Mouse (Mus musculus) intestine, embryonic 15.5 days (tissue): ENCODE data around the gene Zfp956. TPM values are rescaled to one million over a fixed set of nuclear protein-coding genes. Genes with fewer than 3 reads are reported as not detected.
"Not testable (repeated sequence)": the region's sequence is repeated elsewhere in the genome, so short reads cannot be mapped to it uniquely, and the experiment has no call there.

Experiments used
- ATAC-seq: fragments of 200-750 bp; cut with Nextera tagmentation; 2 replicates; pipeline ENCODE4 v1.8.0; 2017; ENCODE audit warnings: moderate TSS enrichment, moderate library complexity
- H3K27ac ChIP-seq: fragments of 300-500 bp; sonication (generic); 2 replicates; pipeline ENCODE4 v1.5.1; 2015; ENCODE audit warnings: mild to moderate bottlenecking, inconsistent platforms
- H3K27me3 ChIP-seq: fragments of 300-500 bp; sonication (generic); replicated peaks from 2 replicates; pipeline ENCODE4 v1.6.1; 2015; ENCODE audit warnings: inconsistent platforms
- H3K36me3 ChIP-seq: fragments of 300-500 bp; sonication (generic); 2 replicates; pipeline ENCODE4 v1.6.1; 2015; ENCODE audit warnings: inconsistent platforms
- H3K4me1 ChIP-seq: fragments of 300-500 bp; sonication (generic); replicated peaks from 2 replicates; pipeline ENCODE4 v1.6.1; 2015; ENCODE audit warnings: inconsistent platforms
- H3K4me2 ChIP-seq: fragments of 300-500 bp; sonication (generic); replicated peaks from 2 replicates; pipeline ENCODE4 v1.6.1; 2015; ENCODE audit warnings: mild to moderate bottlenecking, inconsistent platforms
- H3K4me3 ChIP-seq: fragments of 300-500 bp; sonication (generic); replicated peaks from 2 replicates; pipeline ENCODE4 v1.5.1; 2015; ENCODE audit warnings: inconsistent platforms
- H3K9ac ChIP-seq: fragments of 300-500 bp; sonication (generic); 2 replicates; pipeline ENCODE4 v1.6.1; 2015; ENCODE audit warnings: inconsistent platforms
- H3K9me3 ChIP-seq: fragments of 300-500 bp; sonication (generic); 2 replicates; pipeline ENCODE4 v1.6.1; 2016; ENCODE audit warnings: inconsistent platforms
- WGBS: fragments of 180-500 bp; shearing (Covaris S2); methylation state at CpG from one replicate; pipeline ENCODE4 v1.1.7; 2015; 5-methylcytosine and 5-hydroxymethylcytosine counted together
- polyA plus RNA-seq: library from polyadenylated mRNA; unstranded; fragments of >200 nt; fragmentation: Nextera tagmentation; extraction: Ambion mirVana; gene quantifications from 2 replicates; pipeline ENCODE4 v1.2.1, GENCODE M21; 2015

The Zfp956 gene
- polyA plus RNA-seq, 1 experiment from 2014 or later, result 9.4 TPM

- Histone ChIP-seq H3K27ac (peak within 1 kb of the TSS; percentile 99), H3K4me2 (peak within 1 kb of the TSS; percentile 69), H3K36me3 (no peaks in the 10 kb centered on the region), H3K9ac (peak within 1 kb of the TSS; percentile 69), H3K4me1 (peaks cover 5% of the 10 kb centered on the region; the same call in 1 of the 2 replicates), H3K4me3 (peak within 1 kb of the TSS; percentile 82), H3K27me3 (no peaks in the 10 kb centered on the region), H3K9me3 (no peaks in the 10 kb centered on the region)
- ATAC-seq, result peak; percentile 95
- under 1% methylated on average over 67 of the region's 67 CpGs for WGBS
These were observed 32.5 kb upstream of the Zfp956 start, which contains the start of gene Zfp212 for GRCm38 (mm10) chr6:47920447-47921340. TSS of gene Zfp212 (plus strand) at chr6:47920476.

GRCm38 (mm10) chr6:47942461-47942860 is 10.7 kb upstream of the Zfp956 start:
- 0 out of 2 replicates have a peak, but pooled peaks cover 7% of the 10 kb centered on the region for H3K36me3 ChIP-seq
- no peak for ATAC-seq
- no peak overlapping the region for H3K27ac ChIP-seq
- H3K9me3 ChIP-seq, result no peaks in the 10 kb centered on the region
- WGBS, result 59% methylated on average over 12 of the region's 12 CpGs
- no peaks in the 10 kb centered on the region for H3K27me3 ChIP-seq
- peak overlapping the region; percentile 64; the same call in 1 of the 2 replicates for H3K9ac ChIP-seq
- H3K4me2 ChIP-seq, result peak overlapping the region; percentile 91
- peak overlapping the region; percentile 47 for H3K4me3 ChIP-seq
- H3K4me1 ChIP-seq, result 0 out of 2 replicates have a peak, but pooled peaks cover 8% of the 10 kb centered on the region

GRCm38 (mm10) chr6:47943021-47943691 is 10.0 kb upstream of the Zfp956 start:
- no peaks in the 10 kb centered on the region for H3K9me3 ChIP-seq
- peak overlapping the region; percentile 91 for H3K4me2 ChIP-seq
- 0 out of 2 replicates have a peak, but pooled peaks cover 7% of the 10 kb centered on the region for H3K36me3 ChIP-seq
- H3K27me3 ChIP-seq, result no peaks in the 10 kb centered on the region
- peak overlapping the region; percentile 47 for H3K4me3 ChIP-seq
- 12% methylated on average over 61 of the region's 64 CpGs for WGBS
- H3K9ac ChIP-seq, result peak overlapping the region; percentile 64
- peak; percentile 94 for ATAC-seq
- H3K4me1 ChIP-seq, result 0 out of 2 replicates have a peak, but pooled peaks cover 8% of the 10 kb centered on the region
- H3K27ac ChIP-seq, result no peak overlapping the region; the same call in 1 of the 2 replicates

DNA sequence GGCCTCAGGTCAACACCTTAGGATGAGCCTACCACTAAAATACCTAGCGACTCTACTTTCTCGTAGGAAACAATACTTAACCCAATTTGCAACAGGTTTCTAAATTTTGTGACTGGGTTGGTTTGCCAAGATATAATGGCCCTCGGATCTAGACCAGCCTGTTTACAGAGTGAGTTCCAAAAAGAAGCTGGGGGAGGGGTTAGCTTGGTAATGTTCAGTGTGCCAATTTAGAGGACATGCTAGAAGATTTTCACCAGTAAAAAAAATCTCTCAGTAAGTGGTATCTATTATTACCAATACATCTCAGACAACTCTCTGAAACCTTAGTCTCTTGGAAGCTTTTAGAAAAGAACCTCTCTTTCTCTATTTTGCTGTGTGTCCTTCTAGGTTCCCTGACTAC is 9.5 kb upstream of the Zfp956 start:
- H3K27ac ChIP-seq, result no peak overlapping the region

GRCm38 (mm10) chr6:47947388-47947787 is 5.8 kb upstream of the Zfp956 start:
- 0 out of 2 replicates have a peak, but pooled peaks cover 7% of the 10 kb centered on the region for H3K36me3 ChIP-seq
- H3K9me3 ChIP-seq, result no peaks in the 10 kb centered on the region
- no peak overlapping the region for H3K27ac ChIP-seq
- H3K4me2 ChIP-seq, result no peak overlapping the region
- no peak for ATAC-seq
- 0 out of 2 replicates have a peak, but pooled peaks cover 7% of the 10 kb centered on the region for H3K4me1 ChIP-seq
- H3K9ac ChIP-seq, result no peak overlapping the region
- 90% methylated on average over 4 of the region's 4 CpGs for WGBS
- no peak overlapping the region for H3K4me3 ChIP-seq
- H3K27me3 ChIP-seq, result no peaks in the 10 kb centered on the region

More for the DNA sequence above, 9.5 kb upstream of the Zfp956 start:
- Histone ChIP-seq H3K4me3 (peak overlapping the region; percentile 47), H3K27me3 (no peaks in the 10 kb centered on the region), H3K9me3 (no peaks in the 10 kb centered on the region), H3K4me1 (0 out of 2 replicates have a peak, but pooled peaks cover 8% of the 10 kb centered on the region), H3K4me2 (peak overlapping the region; percentile 91), H3K36me3 (0 out of 2 replicates have a peak, but pooled peaks cover 7% of the 10 kb centered on the region), H3K9ac (peak overlapping the region; percentile 64)
- ATAC-seq, result no peak
- WGBS, result 81% methylated on average over 3 of the region's 3 CpGs

- ATAC-seq, result no peak
- Histone ChIP-seq H3K4me1 (0 out of 2 replicates have a peak, but pooled peaks cover 10% of the 10 kb centered on the region), H3K27me3 (no peaks in the 10 kb centered on the region), H3K4me3 (no peak overlapping the region), H3K27ac (no peak overlapping the region), H3K4me2 (peak overlapping the region; percentile 84), H3K9ac (no peak overlapping the region), H3K9me3 (no peaks in the 10 kb centered on the region), H3K36me3 (no peaks in the 10 kb centered on the region)
- WGBS, result 80% methylated on average over 3 of the region's 3 CpGs
These were observed 1.2 kb downstream of the Zfp956 start for GRCm38 (mm10) chr6:47954425-47954824.

GRCm38 (mm10) chr6:47957816-47958215 is 4.6 kb downstream of the Zfp956 start:
- ATAC-seq, result no peak
- Histone ChIP-seq H3K27ac (no peak overlapping the region), H3K9ac (no peak overlapping the region), H3K4me3 (no peak overlapping the region), H3K9me3 (no peaks in the 10 kb centered on the region), H3K27me3 (no peaks in the 10 kb centered on the region), H3K36me3 (peaks cover 13% of the 10 kb centered on the region), H3K4me1 (0 out of 2 replicates have a peak, but pooled peaks cover 10% of the 10 kb centered on the region), H3K4me2 (no peak overlapping the region)

GRCm38 (mm10) chr6:47960685-47961421 is 7.7 kb downstream of the Zfp956 start:
- no peak for ATAC-seq
- no peaks in the 10 kb centered on the region for H3K4me1 ChIP-seq
- H3K27me3 ChIP-seq, result no peaks in the 10 kb centered on the region
- H3K36me3 ChIP-seq, result peaks cover 19% of the 10 kb centered on the region
- no peaks in the 10 kb centered on the region for H3K9me3 ChIP-seq
- no peak overlapping the region for H3K9ac ChIP-seq
- H3K4me2 ChIP-seq, result no peak overlapping the region
- H3K4me3 ChIP-seq, result no peak overlapping the region
- 83% methylated on average over 6 of the region's 6 CpGs for WGBS
- H3K27ac ChIP-seq, result no peak overlapping the region

- WGBS, result 76% methylated on average over 7 of the region's 7 CpGs
- H3K9me3 ChIP-seq, result no peaks in the 10 kb centered on the region
- no peak overlapping the region for H3K4me2 ChIP-seq
- ATAC-seq, result no peak
- H3K4me3 ChIP-seq, result no peak overlapping the region
- H3K9ac ChIP-seq, result no peak overlapping the region
- peaks cover 19% of the 10 kb centered on the region for H3K36me3 ChIP-seq
- no peaks in the 10 kb centered on the region for H3K27me3 ChIP-seq
- no peak overlapping the region for H3K27ac ChIP-seq
- no peaks in the 10 kb centered on the region for H3K4me1 ChIP-seq
These were observed 9.9 kb downstream of the Zfp956 start for GRCm38 (mm10) chr6:47963051-47963450.

- not testable (repeated sequence) for H3K9ac ChIP-seq, H3K4me2 ChIP-seq, H3K27me3 ChIP-seq, H3K4me3 ChIP-seq, H3K27ac ChIP-seq, H3K9me3 ChIP-seq, ATAC-seq, H3K4me1 ChIP-seq, H3K36me3 ChIP-seq
- 84% methylated on average over 1 of the region's 1 CpGs for WGBS
These were observed 15.0 kb downstream of the Zfp956 start for GRCm38 (mm10) chr6:47968166-47968565.

- Histone ChIP-seq H3K9ac (no peak overlapping the region), H3K4me2 (no peak overlapping the region), H3K27me3 (no peaks in the 10 kb centered on the region), H3K4me3 (no peak overlapping the region), H3K27ac (no peak overlapping the region), H3K36me3 (no peaks in the 10 kb centered on the region), H3K4me1 (no peaks in the 10 kb centered on the region), H3K9me3 (no peaks in the 10 kb centered on the region)
- ATAC-seq, result no peak
- WGBS, result 75% methylated on average over 1 of the region's 1 CpGs
These were observed 21.4 kb downstream of the Zfp956 start for GRCm38 (mm10) chr6:47974599-47974998.
